ENCODE assay signal across 8 mouse cellular contexts in the genomic region with DNA sequence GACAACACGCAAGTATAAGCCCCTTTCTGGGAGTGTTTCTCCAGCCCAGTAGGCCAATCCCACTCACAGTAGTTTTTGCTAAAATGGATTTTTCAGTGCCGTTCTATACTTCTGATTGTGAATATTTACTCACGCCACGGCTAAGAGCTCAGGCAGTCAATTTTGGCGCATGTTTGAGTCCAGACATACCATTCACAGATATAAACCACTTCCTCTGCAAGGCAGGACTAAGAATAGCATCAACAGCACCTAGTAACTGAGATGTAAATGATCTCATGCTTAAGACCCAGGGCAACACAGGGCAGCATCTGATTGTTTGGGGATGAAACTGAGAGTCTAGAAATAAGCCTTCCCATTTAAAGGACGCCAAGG. TPM values are rescaled to one million over a fixed set of nuclear protein-coding genes. Genes with fewer than 3 reads are reported as not detected.
A peak's percentile ranks its signal among the peaks of the same experiment; 100 is the strongest.
DNase-seq lines count a peak whose midpoint lies in the region; ATAC-seq and TF ChIP-seq lines count a peak whose summit lies in the region.

Gene Tex9 (minus strand): TSS at position 19 of the 372 bp plus-strand sequence.

- in situ Hi-C loops in ES-E14 (cut with MboI; ENCODE audit: low sequenced_read_pairs in 2 of 2, unreplicated experiment in 2 of 2), result no loop called here

- no peak for DNase-seq in layer of hippocampus, adult 2 months (ENCODE audit: low spot score in 2 of 2)
- no peak for DNase-seq in layer of hippocampus, postnatal 36 days
- no peak for DNase-seq in ES-E14 (ENCODE audit: low read depth, low spot score)
- no peak for DNase-seq in limb, embryonic 11.5 days (ENCODE audit: low spot score)
- DNase-seq in urinary bladder, postnatal 14 days (ENCODE audit: low spot score), result no peak
- no peak for DNase-seq in adrenal gland, adult 8-10 months

- TF ChIP-seq POLR2A in embryonic fibroblast, embryonic 13.5 days (IDR thresholded peaks at IDR 0.05; ENCODE audit: low read depth, low read length), result no peak

- no peaks in the 10 kb centered on the region for H3K36me3 ChIP-seq in ES-E14 (ENCODE audit: control insufficient read depth, insufficient read depth, low read length, poor library complexity, severe bottlenecking)
- no peaks in the 10 kb centered on the region for H3K36me3 ChIP-seq in limb, embryonic 11.5 days (ENCODE audit: control insufficient read depth, insufficient read depth, low read length)
- H3K36me3 ChIP-seq in neural tube, embryonic 13.5 days, result no peaks in the 10 kb centered on the region

- H3K27ac ChIP-seq in layer of hippocampus, adult 2 months, result peak within 1 kb of the TSS; percentile 83
- H3K27ac ChIP-seq in ES-E14 (ENCODE audit: insufficient read depth, low read depth, low read length, poor library complexity, severe bottlenecking), result peak within 1 kb of the TSS; percentile 78
- H3K27ac ChIP-seq in embryonic fibroblast, embryonic 13.5 days (ENCODE audit: insufficient read depth, low read length), result peak within 1 kb of the TSS; percentile 92
- peak within 1 kb of the TSS; percentile 68 for H3K27ac ChIP-seq in limb, embryonic 11.5 days (replicated peaks; ENCODE audit: low read depth, low read length)
- peak within 1 kb of the TSS; percentile 87 for H3K27ac ChIP-seq in neural tube, embryonic 13.5 days (replicated peaks)

- no peaks in the 10 kb centered on the region for H3K9me3 ChIP-seq in ES-E14 (ENCODE audit: control insufficient read depth, insufficient read depth, low read depth, low read length)
- no peaks in the 10 kb centered on the region for H3K9me3 ChIP-seq in limb, embryonic 11.5 days (ENCODE audit: control insufficient read depth, low read length)
- H3K9me3 ChIP-seq in neural tube, embryonic 13.5 days, result no peaks in the 10 kb centered on the region

- H3K9ac ChIP-seq in ES-E14 (ENCODE audit: insufficient read depth, low read depth, low read length, poor library complexity, severe bottlenecking), result peak within 1 kb of the TSS; percentile 80
- H3K9ac ChIP-seq in limb, embryonic 11.5 days (ENCODE audit: low read length), result peak within 1 kb of the TSS; percentile 82
- H3K9ac ChIP-seq in neural tube, embryonic 13.5 days, result peak within 1 kb of the TSS; percentile 80

- no peak for ATAC-seq in limb, embryonic 11.5 days (ENCODE audit: insufficient number of reproducible peaks, low FRiP score, low TSS enrichment, low read depth)
- ATAC-seq in neural tube, embryonic 13.5 days (ENCODE audit: low read depth), result peak; percentile 62

- no peaks in the 10 kb centered on the region for H3K27me3 ChIP-seq in limb, embryonic 11.5 days (ENCODE audit: control insufficient read depth, insufficient read depth, low read length)
- no peaks in the 10 kb centered on the region for H3K27me3 ChIP-seq in neural tube, embryonic 13.5 days

- peak within 1 kb of the TSS; percentile 69 for H3K4me3 ChIP-seq in layer of hippocampus, adult 2 months
- H3K4me3 ChIP-seq in ES-E14 (ENCODE audit: insufficient read depth in 1 of 2, low read depth in 1 of 2, low read length in 2 of 2, poor library complexity in 1 of 2, severe bottlenecking in 1 of 2), result peak within 1 kb of the TSS; percentile 83 to 90
- peak within 1 kb of the TSS; percentile 60 for H3K4me3 ChIP-seq in embryonic fibroblast, embryonic 13.5 days (ENCODE audit: insufficient read depth, low read length)
- peak within 1 kb of the TSS; percentile 78 for H3K4me3 ChIP-seq in limb, embryonic 11.5 days (ENCODE audit: low read depth, low read length)
- H3K4me3 ChIP-seq in neural tube, embryonic 13.5 days, result peak within 1 kb of the TSS; percentile 76

- peak within 1 kb of the TSS; percentile 54 for H3K4me2 ChIP-seq in limb, embryonic 11.5 days (ENCODE audit: low read depth, severe bottlenecking)
- peak within 1 kb of the TSS; percentile 80 for H3K4me2 ChIP-seq in neural tube, embryonic 13.5 days

- TF ChIP-seq CTCF in layer of hippocampus, adult 2 months (conservative IDR thresholded peaks at IDR 0.05), result no peak
- no peak for TF ChIP-seq CTCF in embryonic fibroblast, embryonic 13.5 days (IDR thresholded peaks at IDR 0.05; ENCODE audit: borderline replicate concordance, insufficient read depth, low read length)

- 22% methylated on average over 6 of the region's 6 CpGs for WGBS in limb, embryonic 11.5 days
- 12% methylated on average over 6 of the region's 6 CpGs for WGBS in neural tube, embryonic 13.5 days

- H3K4me1 ChIP-seq in ES-E14 (ENCODE audit: control insufficient read depth in 2 of 2, insufficient read depth in 2 of 2, low read length in 2 of 2, poor library complexity in 1 of 2), result 0 out of 4 replicates have a peak, but pooled peaks cover 0 to 2% of the 10 kb centered on the region in 2 experiments
- H3K4me1 ChIP-seq in embryonic fibroblast, embryonic 13.5 days (ENCODE audit: control insufficient read depth, insufficient read depth, low read length), result peaks cover 2% of the 10 kb centered on the region; the same call in 1 of the 2 replicates
- H3K4me1 ChIP-seq in limb, embryonic 11.5 days (ENCODE audit: control insufficient read depth, insufficient read depth, low read length), result peaks cover 4% of the 10 kb centered on the region; the same call in 1 of the 2 replicates
- peaks cover 17% of the 10 kb centered on the region for H3K4me1 ChIP-seq in neural tube, embryonic 13.5 days (replicated peaks)

TF ChIP-seq in ES-E14, 5 proteins besides CTCF, POLR2A, EP300 and RAD21:
- TF ChIP-seq ZC3H11A (IDR thresholded peaks at IDR 0.05; ENCODE audit: borderline replicate concordance, low read depth, low read length) (no peak), HCFC1 (IDR thresholded peaks at IDR 0.05; ENCODE audit: borderline replicate concordance, insufficient read depth, low read length) (no peak), CHD2 (IDR thresholded peaks at IDR 0.05; ENCODE audit: low read depth, low read length) (no peak)

RNA-seq across cellular contexts. Expression of gene Tex9, which starts in this region (rescaled TPM):
- total RNA-seq in layer of hippocampus, adult 2 months (2021), result 1 to 10 TPM; 6.5 to 7.3 TPM
- 1 to 10 TPM; 5.8 to 6.8 TPM for total RNA-seq in layer of hippocampus, postnatal 36 days (2021)
- 24.9 and 41.5 TPM in 2 replicates for total RNA-seq in ES-E14 (2012; rRNA removed)
- polyA plus RNA-seq in embryonic fibroblast, embryonic 13.5 days (2011; ENCODE audit: insufficient read length, low read depth, missing spikeins), result 13.4 and 15.6 TPM in 2 replicates
- polyA plus RNA-seq in limb, embryonic 11.5 days (2014; fragmentation: Nextera tagmentation; extraction: Ambion mirVana), result 53.8 and 55.7 TPM in 2 replicates
- polyA plus RNA-seq in neural tube, embryonic 13.5 days (2015; fragmentation: Nextera tagmentation; extraction: Ambion mirVana), result 36.4 and 38.6 TPM in 2 replicates
- total RNA-seq in adrenal gland, adult 8-10 months (2022), result 10 to 100 TPM in 2 of 4 experiments, 1 to 10 TPM in 2; 3.9 to 20.1 (median 11.7) TPM
